19 mouse cellular contexts compared by ENCODE assay signal in genomic region chr2:132507091-132507490, GRCm38 (mm10).
DNase-seq lines count a peak whose midpoint lies in the region; ATAC-seq and TF ChIP-seq lines count a peak whose summit lies in the region.
"Had no signal": no experiment of that assay in that cellular context is flagged by ENCODE, and none has a peak within 500 bp of the region (broad histone marks: within the 10 kb centered on the region; RNA-seq: fewer than 3 reads in every experiment).

No protein-coding gene starts in this region.

- peaks cover 7% of the 10 kb centered on the region; the same call in 1 of the 2 replicates for H3K4me1 ChIP-seq in heart, embryonic 12.5 days (replicated peaks)
- H3K4me1 ChIP-seq in heart, adult 2 months (ENCODE audit: control insufficient read depth, insufficient read depth, low read length) = no peaks in the 10 kb centered on the region; the same call in 1 of the 2 replicates
- H3K4me1 ChIP-seq in lung, embryonic 15.5 days = peaks cover 4% of the 10 kb centered on the region; the same call in 1 of the 2 replicates
- peaks cover 7% of the 10 kb centered on the region; the same call in 1 of the 2 replicates for H3K4me1 ChIP-seq in embryonic facial prominence, embryonic 15.5 days
- no peaks in the 10 kb centered on the region for H3K4me1 ChIP-seq in intestine, embryonic 16.5 days (ENCODE audit: control insufficient read depth, insufficient read depth, low read length)
- H3K4me1 ChIP-seq: neural tube, embryonic 12.5 days had no signal

- peak overlapping the region; percentile 42 for H3K4me2 ChIP-seq in heart, embryonic 12.5 days
- H3K4me2 ChIP-seq in lung, embryonic 15.5 days = peak overlapping the region; percentile 31
- 0 out of 2 replicates have a peak overlapping the region, but pooled peaks have one; percentile 8 for H3K4me2 ChIP-seq in embryonic facial prominence, embryonic 15.5 days (replicated peaks)
- no peak overlapping the region for H3K4me2 ChIP-seq in intestine, embryonic 16.5 days (ENCODE audit: low read depth, low read length)
- H3K4me2 ChIP-seq: neural tube, embryonic 12.5 days had no signal

- no peak for DNase-seq in heart, adult 2 months
- DNase-seq in lung, postnatal 10 days = no peak
- DNase-seq in ZHBTc4 (ENCODE audit: low read depth, low spot score) = peak; percentile 69
- DNase-seq in T-cell, adult 2 months (ENCODE audit: low spot score) = no peak
- DNase-seq: adrenal gland, adult 2 months; cerebellum, postnatal 36 days; kidney, adult 8-10 months; kidney, postnatal 36 days; liver; liver, postnatal 0 days; right cerebral cortex, postnatal 14 days had no signal

- ATAC-seq in heart, embryonic 12.5 days (ENCODE audit: insufficient number of reproducible peaks, low FRiP score) = no peak; the same call in 1 of the 2 replicates
- ATAC-seq in lung, embryonic 15.5 days (ENCODE audit: borderline replicate concordance, extremely low read depth, low FRiP score, low TSS enrichment) = no peak
- no peak for ATAC-seq in embryonic facial prominence, embryonic 15.5 days (ENCODE audit: insufficient number of reproducible peaks, low FRiP score, low TSS enrichment, low read depth)
- no peak for ATAC-seq in intestine, embryonic 16.5 days
- ATAC-seq: forebrain, embryonic 14.5 days; liver, postnatal 0 days had no signal

- no peaks in the 10 kb centered on the region for H3K79me2 ChIP-seq in heart, adult 2 months (replicated peaks; ENCODE audit: control insufficient read depth, insufficient read depth, low read length)

- intact Hi-C loops in heart, adult 2 months (cut with DNase I) = no loop called here

- no peak overlapping the region for H3K4me3 ChIP-seq in heart, embryonic 12.5 days
- H3K4me3 ChIP-seq in heart, adult 2 months = no peak overlapping the region
- no peak overlapping the region for H3K4me3 ChIP-seq in lung, embryonic 15.5 days
- no peak overlapping the region for H3K4me3 ChIP-seq in embryonic facial prominence, embryonic 15.5 days (replicated peaks)
- no peak overlapping the region for H3K4me3 ChIP-seq in intestine, embryonic 16.5 days (ENCODE audit: low read length)
- H3K4me3 ChIP-seq: erythroblast, embryonic 14.5 days; megakaryocyte, embryonic 14.5 days; neural tube, embryonic 12.5 days had no signal

- H3K9ac ChIP-seq in heart, embryonic 12.5 days = no peak overlapping the region
- H3K9ac ChIP-seq in heart, adult 2 months (ENCODE audit: low read depth, low read length) = no peak overlapping the region
- no peak overlapping the region for H3K9ac ChIP-seq in lung, embryonic 15.5 days
- H3K9ac ChIP-seq in embryonic facial prominence, embryonic 15.5 days = no peak overlapping the region
- H3K9ac ChIP-seq in intestine, embryonic 16.5 days (ENCODE audit: low read depth, low read length) = no peak overlapping the region
- H3K9ac ChIP-seq: liver, postnatal 0 days; neural tube, embryonic 12.5 days had no signal

- no peak overlapping the region for H3K27ac ChIP-seq in heart, embryonic 12.5 days (ENCODE audit: poor library complexity, severe bottlenecking)
- no peak overlapping the region for H3K27ac ChIP-seq in heart, adult 2 months
- no peak overlapping the region for H3K27ac ChIP-seq in lung, embryonic 15.5 days
- no peak overlapping the region for H3K27ac ChIP-seq in embryonic facial prominence, embryonic 15.5 days (replicated peaks)
- H3K27ac ChIP-seq in intestine, embryonic 16.5 days (ENCODE audit: low read length) = no peak overlapping the region
- H3K27ac ChIP-seq: neural tube, embryonic 12.5 days had no signal

- no peak for TF ChIP-seq POLR2A in heart, adult 2 months (IDR thresholded peaks at IDR 0.05; ENCODE audit: insufficient read depth, low read depth, low read length)

- no peaks in the 10 kb centered on the region for H3K27me3 ChIP-seq in heart, embryonic 12.5 days (replicated peaks)
- no peaks in the 10 kb centered on the region for H3K27me3 ChIP-seq in heart, adult 2 months (ENCODE audit: control insufficient read depth, insufficient read depth, low read length)
- no peaks in the 10 kb centered on the region for H3K27me3 ChIP-seq in lung, embryonic 15.5 days
- H3K27me3 ChIP-seq in embryonic facial prominence, embryonic 15.5 days = no peaks in the 10 kb centered on the region
- no peaks in the 10 kb centered on the region for H3K27me3 ChIP-seq in intestine, embryonic 16.5 days (replicated peaks; ENCODE audit: control insufficient read depth, insufficient read depth, low read length)
- H3K27me3 ChIP-seq: neural tube, embryonic 12.5 days had no signal

- 18% methylated on average over 14 of the region's 14 CpGs for WGBS in heart, embryonic 12.5 days
- 33% methylated on average over 14 of the region's 14 CpGs for WGBS in heart, adult 2 months
- 26% methylated on average over 14 of the region's 14 CpGs for WGBS in lung, embryonic 15.5 days
- WGBS in embryonic facial prominence, embryonic 15.5 days = 16% methylated on average over 14 of the region's 14 CpGs
- WGBS in intestine, embryonic 16.5 days = 33% methylated on average over 14 of the region's 14 CpGs

- H3K36me3 ChIP-seq in heart, embryonic 12.5 days = no peaks in the 10 kb centered on the region
- no peaks in the 10 kb centered on the region for H3K36me3 ChIP-seq in heart, adult 2 months (ENCODE audit: control insufficient read depth, insufficient read depth, low read length)
- no peaks in the 10 kb centered on the region for H3K36me3 ChIP-seq in lung, embryonic 15.5 days
- no peaks in the 10 kb centered on the region for H3K36me3 ChIP-seq in embryonic facial prominence, embryonic 15.5 days
- no peaks in the 10 kb centered on the region for H3K36me3 ChIP-seq in intestine, embryonic 16.5 days (ENCODE audit: control insufficient read depth, insufficient read depth, low read length)
- H3K36me3 ChIP-seq: neural tube, embryonic 12.5 days had no signal

- no peak for TF ChIP-seq CTCF in heart, adult 2 months (IDR thresholded peaks at IDR 0.05)

- TF ChIP-seq EP300 in heart, adult 2 months (IDR thresholded peaks at IDR 0.05; ENCODE audit: insufficient read depth, low read depth, low read length) = no peak

- no peaks in the 10 kb centered on the region for H3K9me3 ChIP-seq in heart, embryonic 12.5 days (replicated peaks)
- H3K9me3 ChIP-seq in lung, embryonic 15.5 days = no peaks in the 10 kb centered on the region
- no peaks in the 10 kb centered on the region for H3K9me3 ChIP-seq in embryonic facial prominence, embryonic 15.5 days (replicated peaks)
- H3K9me3 ChIP-seq in intestine, embryonic 16.5 days (ENCODE audit: control insufficient read depth, low read length) = no peaks in the 10 kb centered on the region
- H3K9me3 ChIP-seq: neural tube, embryonic 12.5 days had no signal
